Mouse (Mus musculus) megakaryocyte, embryonic 14.5 days (primary cell): Measurements from ENCODE around the gene Faap20. TPM values are rescaled to one million over a fixed set of nuclear protein-coding genes. Genes with fewer than 3 reads are reported as not detected.

Experiments
- H3K27me3 ChIP-seq: replicated peaks from 2 replicates; pipeline ENCODE3; 2012; ENCODE audit warnings: inconsistent platforms
- H3K36me3 ChIP-seq: replicated peaks from 2 replicates; pipeline ENCODE3; 2012; ENCODE audit warnings: low read length, inconsistent platforms, mixed read lengths
- H3K4me1 ChIP-seq: 2 replicates; pipeline ENCODE4 v1.6.1; 2012; ENCODE audit warnings: inconsistent platforms
- H3K4me3 ChIP-seq: replicated peaks from 2 replicates; pipeline ENCODE3; 2012; ENCODE audit warnings: moderate library complexity, mild to moderate bottlenecking, inconsistent platforms
- H3K9me3 ChIP-seq: 2 replicates; pipeline ENCODE4 v1.6.1; 2012; ENCODE audit warnings: inconsistent platforms
- FLI1 ChIP-seq: IDR thresholded peaks from 2 replicates; pipeline ENCODE4 v1.6.1; 2012; ENCODE audit warnings: low read length, inconsistent platforms, mixed read lengths
- GATA1 ChIP-seq: IDR thresholded peaks from 3 replicates; pipeline ENCODE4 v1.6.1; 2012; ENCODE audit warnings: mixed read lengths, low read length, inconsistent platforms, borderline replicate concordance
- polyA plus RNA-seq: library from polyadenylated mRNA; stranded (reverse); fragments of >175 nt; gene quantifications from 2 replicates; pipeline ENCODE4 v1.2.3, GENCODE M21; 2012; ENCODE audit warnings: low replicate concordance; ENCODE audit not compliant: insufficient read depth

Gene Faap20
- polyA plus RNA-seq, 1 experiment = 51.4 TPM

- Histone ChIP-seq H3K4me3 (no peak overlapping the region), H3K4me1 (peaks cover 39% of the 10 kb centered on the region), H3K27me3 (peaks cover 59% of the 10 kb centered on the region), H3K36me3 (no peaks in the 10 kb centered on the region), H3K9me3 (no peaks in the 10 kb centered on the region)
- TF ChIP-seq GATA1 (no peak), FLI1 (no peak)
These were observed 46.4 kb downstream of the Faap20 start for GRCm38 (mm10) chr4:155295996-155296395.

GRCm38 (mm10) chr4:155297057-155297456 is 47.5 kb downstream of the Faap20 start:
- TF ChIP-seq GATA1 (no peak), FLI1 (no peak)
- Histone ChIP-seq H3K27me3 (peaks cover 66% of the 10 kb centered on the region), H3K9me3 (no peaks in the 10 kb centered on the region), H3K4me1 (peaks cover 32% of the 10 kb centered on the region), H3K36me3 (no peaks in the 10 kb centered on the region), H3K4me3 (no peak overlapping the region)

- no peak for TF ChIP-seq FLI1
- TF ChIP-seq GATA1 = no peak
These were observed 49.2 kb downstream of the Faap20 start for GRCm38 (mm10) chr4:155298826-155299225.

GRCm38 (mm10) chr4:155300421-155301097 is 51.0 kb downstream of the Faap20 start:
- peaks cover 36% of the 10 kb centered on the region for H3K4me1 ChIP-seq
- no peak for TF ChIP-seq GATA1
- TF ChIP-seq FLI1 = no peak
- no peak overlapping the region for H3K4me3 ChIP-seq

More at GRCm38 (mm10) chr4:155298826-155299225, 49.2 kb downstream of the Faap20 start:
- no peaks in the 10 kb centered on the region for H3K36me3 ChIP-seq
- H3K4me3 ChIP-seq = no peak overlapping the region
- no peaks in the 10 kb centered on the region for H3K9me3 ChIP-seq
- H3K4me1 ChIP-seq = peaks cover 32% of the 10 kb centered on the region
- H3K27me3 ChIP-seq = peaks cover 66% of the 10 kb centered on the region

GRCm38 (mm10) chr4:155301098-155301447 is 51.5 kb downstream of the Faap20 start:
- peaks cover 40% of the 10 kb centered on the region for H3K4me1 ChIP-seq
- no peaks in the 10 kb centered on the region for H3K9me3 ChIP-seq
- H3K36me3 ChIP-seq = no peaks in the 10 kb centered on the region
- no peak overlapping the region for H3K4me3 ChIP-seq
- TF ChIP-seq GATA1 (no peak), FLI1 (no peak)
- H3K27me3 ChIP-seq = peaks cover 53% of the 10 kb centered on the region

More at GRCm38 (mm10) chr4:155300421-155301097, 51.0 kb downstream of the Faap20 start:
- H3K36me3 ChIP-seq = no peaks in the 10 kb centered on the region
- peaks cover 53% of the 10 kb centered on the region for H3K27me3 ChIP-seq
- no peaks in the 10 kb centered on the region for H3K9me3 ChIP-seq

- no peak for TF ChIP-seq FLI1
- TF ChIP-seq GATA1 = no peak
- H3K9me3 ChIP-seq = no peaks in the 10 kb centered on the region
- peaks cover 45% of the 10 kb centered on the region for H3K4me1 ChIP-seq
- no peak overlapping the region for H3K4me3 ChIP-seq
- H3K27me3 ChIP-seq = peaks cover 53% of the 10 kb centered on the region
- no peaks in the 10 kb centered on the region for H3K36me3 ChIP-seq
These were observed 52.4 kb downstream of the Faap20 start for GRCm38 (mm10) chr4:155301965-155302364.

GRCm38 (mm10) chr4:155304508-155305096 is 55.0 kb downstream of the Faap20 start:
- Histone ChIP-seq H3K4me3 (no peak overlapping the region), H3K9me3 (no peaks in the 10 kb centered on the region), H3K36me3 (no peaks in the 10 kb centered on the region), H3K4me1 (peaks cover 70% of the 10 kb centered on the region), H3K27me3 (peaks cover 46% of the 10 kb centered on the region)
- no peak for TF ChIP-seq GATA1
- TF ChIP-seq FLI1 = no peak

GRCm38 (mm10) chr4:155305531-155306031 is 56.0 kb downstream of the Faap20 start:
- H3K4me3 ChIP-seq = no peak overlapping the region
- TF ChIP-seq GATA1 = no peak
- no peak for TF ChIP-seq FLI1
- H3K4me1 ChIP-seq = peaks cover 65% of the 10 kb centered on the region
- peaks cover 42% of the 10 kb centered on the region for H3K27me3 ChIP-seq
- H3K9me3 ChIP-seq = no peaks in the 10 kb centered on the region
- H3K36me3 ChIP-seq = no peaks in the 10 kb centered on the region

Other genes starting within 250 kb of the Faap20 start
- gene Plch2, start 193.0 kb upstream of the Faap20 start, polyA plus RNA-seq = 0.27 and 0.88 TPM in 2 replicates
- gene Pex10, start 182.8 kb upstream of the Faap20 start, polyA plus RNA-seq = 1.4 and 4.3 TPM in 2 replicates
- 18.8 and 58.8 TPM in 2 replicates for gene Rer1, start 163.4 kb upstream of the Faap20 start, polyA plus RNA-seq
- 4.3 and 6.3 TPM in 2 replicates for gene Morn1, start 163.2 kb upstream of the Faap20 start, polyA plus RNA-seq
- 31.5 and 38.7 TPM in 2 replicates for gene Ski, start 27.2 kb upstream of the Faap20 start, polyA plus RNA-seq
- gene Prkcz, start 111.6 kb downstream of the Faap20 start, polyA plus RNA-seq = not detected in 2 replicates
- not detected in 2 replicates for gene Gabrd, start 148.3 kb downstream of the Faap20 start, polyA plus RNA-seq
- gene Cfap74, start 159.4 kb downstream of the Faap20 start, polyA plus RNA-seq = not detected in 2 replicates
- not detected in 2 replicates for gene Tmem52, start 219.3 kb downstream of the Faap20 start, polyA plus RNA-seq
- gene Gnb1, start 241.6 kb downstream of the Faap20 start, polyA plus RNA-seq = 28.3 and 39.1 TPM in 2 replicates